Mouse (Mus musculus): ENCODE results near the gene Jph4.

Gene Jph4

DNA sequence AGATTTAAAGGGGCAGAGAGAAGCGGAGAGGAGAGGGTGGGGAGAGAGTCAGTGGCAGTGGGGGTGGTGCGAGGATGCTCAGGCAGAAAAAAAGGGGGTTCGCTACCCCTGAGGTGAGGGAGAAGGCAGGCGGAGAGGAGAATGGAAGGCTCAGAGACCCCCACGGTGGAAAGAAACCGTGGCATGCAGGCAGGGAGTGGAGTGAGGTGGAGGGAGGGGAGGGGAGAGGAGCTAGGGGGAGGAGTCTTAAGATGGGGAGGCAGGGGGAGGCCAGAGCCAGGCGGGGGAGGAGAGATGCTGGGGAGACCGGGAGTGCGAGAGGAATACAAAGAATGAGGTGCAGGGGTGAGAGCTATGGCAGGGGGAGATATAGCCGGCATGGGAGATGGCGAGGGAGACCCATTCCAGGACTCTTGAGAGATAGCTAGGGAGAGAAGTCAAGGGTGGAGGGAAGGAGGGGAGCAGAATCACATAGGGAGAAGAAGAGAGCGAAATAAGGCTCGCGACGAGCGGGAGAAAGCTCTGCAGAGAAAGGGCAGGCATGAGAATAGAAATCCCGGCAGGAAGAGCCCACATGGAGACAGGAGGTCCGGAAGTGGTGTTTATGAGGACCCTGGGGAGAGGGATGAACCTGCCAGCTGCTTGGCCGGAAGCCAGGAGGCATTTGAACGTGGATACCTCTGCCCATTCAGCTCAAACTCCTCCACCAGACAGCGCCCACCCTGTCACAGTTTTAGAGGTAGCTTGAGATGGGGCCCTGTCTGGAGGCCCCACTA is at the start of gene Jph4:
TSS of gene Jph4 (minus strand) at position 511 of the 776 bp plus-strand sequence.
- no peak for DNase-seq (ENCODE audit: low spot score)

DNA sequence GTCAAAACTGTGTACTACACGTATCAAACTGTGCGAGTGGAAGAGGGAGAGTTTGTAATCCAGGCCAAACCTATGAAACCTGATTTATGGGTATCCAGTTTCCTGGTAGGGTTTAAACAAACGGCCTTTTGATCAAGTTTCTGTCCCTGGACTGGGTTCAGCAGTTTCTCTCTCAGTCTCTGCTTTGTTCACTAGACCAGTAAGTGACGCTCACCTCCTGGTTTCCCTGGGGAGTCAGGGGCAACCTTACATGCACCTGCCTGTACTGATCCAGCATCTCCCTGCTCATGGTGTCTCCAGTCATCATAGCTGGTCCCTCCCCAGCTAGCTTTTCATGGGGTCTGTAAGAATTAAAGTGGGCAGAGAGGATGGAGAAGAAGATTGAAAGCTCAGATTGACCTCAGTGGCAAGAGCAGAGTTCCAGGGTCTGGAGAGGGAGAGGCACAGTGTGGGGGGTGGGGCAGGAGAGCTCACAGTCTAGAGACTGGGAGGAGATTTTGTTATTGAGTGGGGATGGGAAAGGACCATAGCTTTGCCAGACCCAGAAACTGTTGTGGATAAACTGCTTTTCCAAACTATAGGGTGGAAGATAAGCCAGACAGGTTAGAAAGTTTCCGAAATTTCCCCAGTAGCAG is 47.6 kb upstream of the Jph4 start:
- DNase-seq (ENCODE audit: low spot score): no peak

GRCm38 (mm10) chr14:55162168-55162567 is 45.4 kb upstream of the Jph4 start:
- DNase-seq (ENCODE audit: low spot score): no peak

DNA sequence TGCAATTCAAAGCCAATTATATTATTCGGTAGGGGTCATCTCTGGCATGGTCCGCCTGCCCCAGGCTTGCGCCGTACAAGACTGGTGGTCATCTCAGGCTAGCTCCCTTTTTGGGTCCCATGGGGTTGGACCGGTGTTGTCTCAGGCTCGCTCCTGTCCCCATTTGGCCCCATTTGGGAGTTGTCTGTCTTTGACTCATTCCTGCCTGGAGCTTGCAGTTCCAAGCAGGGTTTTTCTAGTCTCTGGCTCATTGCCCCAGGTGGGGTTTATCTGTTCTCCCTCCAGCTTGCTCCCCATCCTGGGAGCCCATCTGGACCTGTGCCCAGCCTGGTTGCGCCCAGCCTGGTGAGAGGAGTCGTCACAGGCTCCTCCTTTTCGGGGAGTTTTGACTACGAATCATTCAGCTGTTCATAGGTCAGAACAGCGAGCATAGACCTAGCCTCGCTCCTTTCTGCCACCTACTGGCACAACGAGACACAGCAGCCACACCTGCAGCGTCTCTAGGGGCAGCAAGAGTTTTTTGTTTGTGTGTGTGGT is 44.4 kb upstream of the Jph4 start:
- DNase-seq (ENCODE audit: low spot score): peak; percentile 53

DNA sequence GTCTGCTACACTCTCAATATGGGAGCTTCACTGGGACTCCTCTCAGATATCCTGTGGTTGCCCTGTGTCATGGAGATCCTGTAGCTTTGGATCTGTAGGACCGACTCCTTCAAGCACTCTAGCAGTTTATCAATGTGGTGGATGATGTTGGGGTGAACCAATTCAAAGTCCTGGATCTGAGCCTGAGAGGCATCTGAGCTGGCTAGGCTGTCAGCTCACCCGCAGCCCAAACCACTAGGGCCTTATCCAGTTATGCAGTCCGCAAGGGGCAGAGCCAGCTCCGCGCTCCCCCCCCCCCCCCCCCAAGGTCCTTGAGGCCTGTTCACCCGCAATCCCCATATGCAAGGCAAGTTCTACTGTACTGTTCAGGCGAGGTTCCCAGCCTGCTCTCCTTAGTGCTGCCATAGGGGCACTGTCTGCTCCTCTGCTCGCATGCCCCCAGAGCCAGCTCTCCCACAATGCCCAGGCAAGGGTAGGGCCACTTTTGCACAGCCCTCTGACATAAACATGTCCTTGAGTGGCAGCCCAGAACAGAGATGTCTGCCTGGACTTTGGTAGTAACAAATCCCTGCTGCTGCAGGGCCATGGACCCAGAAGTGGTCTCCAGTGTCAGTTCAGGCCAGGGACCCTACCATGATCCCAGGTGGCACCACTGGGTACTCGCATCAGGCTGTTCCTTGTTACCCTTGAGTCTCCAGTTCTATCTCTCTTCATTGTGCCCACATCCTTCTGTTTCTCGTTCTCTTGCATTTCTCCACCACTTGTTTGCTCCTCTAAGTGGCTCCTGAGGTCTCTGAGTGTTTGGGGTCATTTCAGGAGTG is 43.7 kb upstream of the Jph4 start:
- DNase-seq (ENCODE audit: low spot score): no peak

- DNase-seq (ENCODE audit: low spot score): no peak
Measured at GRCm38 (mm10) chr14:55157322-55158065, 40.8 kb upstream of the Jph4 start.

GRCm38 (mm10) chr14:55152951-55153481 is 36.3 kb upstream of the Jph4 start:
- DNase-seq (ENCODE audit: low spot score): no peak

GRCm38 (mm10) chr14:55152174-55152573 is 35.4 kb upstream of the Jph4 start:
- no peak for DNase-seq (ENCODE audit: low spot score)

GRCm38 (mm10) chr14:55150985-55151384 is 34.2 kb upstream of the Jph4 start:
- no peak for DNase-seq (ENCODE audit: low spot score)

- no peak for DNase-seq (ENCODE audit: low spot score)
Measured at GRCm38 (mm10) chr14:55149041-55149440, 32.3 kb upstream of the Jph4 start.

- peak; percentile 40 for DNase-seq (ENCODE audit: low spot score)
Measured at GRCm38 (mm10) chr14:55148363-55148915, 31.7 kb upstream of the Jph4 start.

- DNase-seq (ENCODE audit: low spot score): no peak
Measured at GRCm38 (mm10) chr14:55146829-55147401, 30.2 kb upstream of the Jph4 start.

GRCm38 (mm10) chr14:55146324-55146723 is 29.6 kb upstream of the Jph4 start:
- no peak for DNase-seq (ENCODE audit: low spot score)

DNA sequence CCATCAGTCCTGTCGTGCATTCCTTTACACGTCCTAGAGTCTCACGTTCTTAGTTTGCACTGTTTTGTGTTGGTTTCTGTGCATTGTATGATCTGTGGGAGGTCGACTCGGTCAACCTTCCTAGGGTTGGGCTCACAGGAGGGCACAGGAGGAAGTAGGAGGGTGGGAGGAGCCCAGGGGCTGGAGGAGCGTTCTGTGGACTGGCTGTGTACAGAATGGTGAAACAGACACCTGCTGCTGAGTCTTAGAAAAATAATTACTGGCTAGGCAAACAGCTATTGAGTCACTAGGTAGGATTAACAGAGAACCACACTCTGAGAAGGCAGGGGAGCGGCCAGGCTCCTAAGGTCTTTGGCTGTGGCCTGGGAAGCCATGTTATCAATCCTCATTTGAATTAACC is 22.6 kb upstream of the Jph4 start:
- DNase-seq (ENCODE audit: low spot score): no peak

DNA sequence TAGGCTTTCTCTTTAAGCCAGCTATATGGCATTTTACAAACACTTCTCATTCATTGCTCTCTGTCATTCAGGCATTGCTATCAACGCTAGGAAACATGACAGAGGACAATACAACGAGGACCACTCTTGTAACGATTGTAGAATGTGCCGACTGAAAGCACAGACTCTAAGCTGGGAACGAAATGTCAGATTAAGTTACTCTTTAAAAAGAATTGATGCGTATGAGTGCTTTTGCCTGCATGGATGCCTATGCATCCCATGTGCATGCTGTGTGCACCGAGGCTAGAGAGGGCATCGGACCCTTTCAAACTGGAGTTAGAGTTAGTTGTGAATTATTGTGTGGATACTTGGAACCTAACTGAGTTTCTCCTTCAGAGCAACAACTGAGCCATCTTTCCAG is 18.9 kb upstream of the Jph4 start:
- no peak for DNase-seq (ENCODE audit: low spot score)

- DNase-seq (ENCODE audit: low spot score): no peak
Measured at GRCm38 (mm10) chr14:55126521-55126920, 9.8 kb upstream of the Jph4 start.

GRCm38 (mm10) chr14:55125711-55126110 is 9.0 kb upstream of the Jph4 start:
- no peak for DNase-seq (ENCODE audit: low spot score)

DNA sequence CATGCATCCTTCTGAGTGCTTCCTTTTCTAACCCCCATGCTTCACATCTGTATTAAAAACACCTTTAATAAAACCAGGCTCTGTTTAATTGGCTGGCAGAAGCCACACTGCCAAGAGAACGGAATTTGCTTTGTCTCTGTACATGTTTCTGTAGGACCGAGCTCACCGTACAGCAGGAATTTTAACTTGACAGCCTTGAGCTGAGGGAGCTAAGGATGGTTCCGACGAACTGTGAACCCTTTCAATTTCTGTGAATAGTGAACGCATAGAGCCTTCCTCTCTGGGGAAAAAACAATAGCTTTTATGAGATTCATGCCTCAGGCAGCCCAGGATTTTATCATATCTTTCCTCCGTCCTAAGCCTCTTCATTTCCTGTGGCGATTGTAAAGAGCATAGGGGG is 5.6 kb upstream of the Jph4 start:
- DNase-seq (ENCODE audit: low spot score): no peak

DNA sequence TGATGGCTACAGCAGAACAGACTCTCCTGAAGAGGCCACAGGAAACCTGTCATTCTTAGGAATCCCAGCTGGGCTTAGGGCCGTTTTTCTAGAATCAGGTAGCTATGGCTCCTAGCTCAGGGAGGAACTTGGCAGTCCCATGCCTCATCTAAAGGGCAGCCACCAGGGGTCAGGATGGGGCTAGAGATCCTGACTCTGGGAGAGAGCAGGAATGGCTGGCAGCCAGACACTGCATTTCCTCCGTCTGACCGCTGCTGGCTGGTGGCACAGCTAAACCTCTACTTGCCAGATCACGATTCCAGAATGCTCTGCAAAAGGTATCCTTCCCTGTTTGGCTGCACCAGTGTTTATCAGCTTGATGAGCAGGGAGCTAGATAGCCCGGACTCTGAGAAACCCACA is 5.2 kb upstream of the Jph4 start:
- DNase-seq (ENCODE audit: low spot score): no peak

DNA sequence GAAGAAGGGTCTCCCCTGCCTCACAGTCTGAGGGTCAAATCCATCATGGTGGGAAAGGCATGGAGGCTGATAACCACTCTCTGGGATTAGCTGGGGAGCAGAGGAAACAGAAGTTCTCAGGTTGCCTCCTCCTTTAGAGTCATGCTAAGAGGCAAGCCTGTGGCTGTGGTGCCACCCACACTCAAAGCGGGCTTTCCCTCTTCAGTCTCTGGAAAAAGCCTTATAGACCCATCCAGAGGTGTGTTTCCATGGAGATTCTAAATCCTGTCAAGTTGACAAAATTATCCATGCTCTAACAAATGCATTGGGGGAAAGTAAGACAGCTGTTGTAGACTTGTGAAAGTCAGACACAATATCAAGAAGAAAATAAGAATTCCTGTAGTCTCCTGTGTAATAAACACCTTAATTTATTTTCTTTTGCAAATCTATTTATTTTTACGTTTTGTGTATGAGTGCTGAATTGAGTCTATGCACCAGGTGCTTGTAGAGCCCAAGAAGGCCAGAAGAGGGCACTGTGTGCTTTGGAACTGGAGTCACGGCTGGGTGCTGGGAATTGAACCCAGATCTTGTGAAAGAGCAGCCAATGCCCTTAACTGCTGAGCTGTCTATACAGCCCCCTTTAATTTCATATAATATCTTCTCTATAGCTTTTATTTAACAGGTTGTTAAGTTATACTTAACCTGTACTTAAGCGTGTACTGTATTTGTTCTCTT is 2.8 kb upstream of the Jph4 start:
- DNase-seq (ENCODE audit: low spot score): no peak

All from left cerebral cortex, adult 11 months (tissue).